Mouse (Mus musculus) olfactory bulb, adult 2 months (tissue): ENCODE results near the gene H2al1j. TPM values are rescaled to one million over a fixed set of nuclear protein-coding genes. Genes with fewer than 3 reads are reported as not detected.

Source experiments
- H3K27ac ChIP-seq: fragments of 200-500 bp; 2 replicates; pipeline ENCODE4 v1.5.1; 2012; ENCODE audit warnings: low read depth, low read length; ENCODE audit not compliant: insufficient read depth
- H3K4me1 ChIP-seq: fragments of 200-500 bp; 2 replicates; pipeline ENCODE4 v1.6.1; 2012; ENCODE audit warnings: low read length; ENCODE audit not compliant: control insufficient read depth, insufficient read depth
- H3K4me3 ChIP-seq: fragments of 200-500 bp; 2 replicates; pipeline ENCODE4 v1.5.1; 2012; ENCODE audit warnings: mild to moderate bottlenecking, low read depth, low read length, moderate library complexity; ENCODE audit not compliant: insufficient read depth
- CTCF ChIP-seq: fragments of 200-500 bp; IDR thresholded peaks from 2 replicates; pipeline ENCODE4 v1.5.1; 2012; ENCODE audit warnings: low read depth, mild to moderate bottlenecking, low read length, moderate library complexity; ENCODE audit not compliant: insufficient read depth
- POLR2A ChIP-seq: fragments of 200-500 bp; IDR thresholded peaks from 2 replicates; pipeline ENCODE4 v1.6.1; 2012; ENCODE audit warnings: mild to moderate bottlenecking, low read depth, low read length, moderate library complexity; ENCODE audit not compliant: insufficient read depth
- WGBS: fragments of 180-500 bp; shearing (Covaris S2); methylation state at CpG from one replicate; pipeline ENCODE4 v1.1.7; 2018; 5-methylcytosine and 5-hydroxymethylcytosine counted together
- polyA plus RNA-seq: library from polyadenylated mRNA; stranded (reverse); fragments of >200 nt; gene quantifications from 2 replicates; pipeline ENCODE4 v1.2.4, GENCODE M21; 2012; ENCODE audit warnings: low replicate concordance; ENCODE audit not compliant: missing spikeins, insufficient read depth, insufficient read length

The H2al1j gene
- polyA plus RNA-seq, 1 experiment: not detected

- no peak overlapping the region for H3K4me3 ChIP-seq
- no peak for TF ChIP-seq POLR2A
- TF ChIP-seq CTCF: no peak
- no peak overlapping the region for H3K27ac ChIP-seq
- no peaks in the 10 kb centered on the region; the same call in 1 of the 2 replicates for H3K4me1 ChIP-seq
- 65% methylated on average over 9 of the region's 9 CpGs for WGBS
These were observed 18.1 kb downstream of the H2al1j start for GRCm38 (mm10) chrX:11345762-11346161.

DNA sequence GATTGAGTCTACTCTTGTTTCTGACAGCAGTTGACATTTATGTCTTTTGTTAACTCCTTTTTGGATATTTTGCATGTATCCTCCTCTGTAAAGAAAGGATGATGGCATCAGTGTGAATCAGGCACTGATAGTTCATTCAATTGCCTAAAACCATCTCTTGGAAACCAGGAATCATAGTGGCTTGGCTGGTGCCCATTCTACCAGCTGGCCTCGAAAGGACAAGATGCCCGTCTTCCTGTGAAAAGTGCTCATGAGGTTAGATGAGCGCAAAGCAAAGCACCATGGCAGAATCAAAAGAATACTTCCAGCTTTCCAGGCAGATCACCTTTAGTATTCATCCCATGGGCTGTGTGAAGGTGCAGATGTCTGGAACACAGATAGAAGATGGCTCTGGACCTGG lies 19.1 kb downstream of the H2al1j start:
- H3K4me1 ChIP-seq: no peaks in the 10 kb centered on the region; the same call in 1 of the 2 replicates
- no peak overlapping the region for H3K4me3 ChIP-seq
- no peak for TF ChIP-seq POLR2A
- no peak for TF ChIP-seq CTCF
- 83% methylated on average over 3 of the region's 3 CpGs for WGBS
- no peak overlapping the region for H3K27ac ChIP-seq

GRCm38 (mm10) chrX:11360823-11361222 lies 33.2 kb downstream of the H2al1j start:
- H3K4me3 ChIP-seq: no peak overlapping the region
- 93% methylated on average over 6 of the region's 6 CpGs for WGBS
- no peak overlapping the region for H3K27ac ChIP-seq
- no peaks in the 10 kb centered on the region for H3K4me1 ChIP-seq
- TF ChIP-seq CTCF: no peak
- TF ChIP-seq POLR2A: no peak

- TF ChIP-seq CTCF: no peak
- TF ChIP-seq POLR2A: no peak
- Histone ChIP-seq H3K27ac (no peak overlapping the region), H3K4me1 (no peaks in the 10 kb centered on the region), H3K4me3 (no peak overlapping the region)
- WGBS: 87% methylated on average over 2 of the region's 2 CpGs
These were observed 33.6 kb downstream of the H2al1j start for GRCm38 (mm10) chrX:11361261-11361660.

- no peak overlapping the region for H3K4me3 ChIP-seq
- H3K27ac ChIP-seq: no peak overlapping the region
- H3K4me1 ChIP-seq: no peaks in the 10 kb centered on the region
- 61% methylated on average over 6 of the region's 6 CpGs for WGBS
- TF ChIP-seq CTCF: no peak
- no peak for TF ChIP-seq POLR2A
These were observed 36.3 kb downstream of the H2al1j start for GRCm38 (mm10) chrX:11363890-11364289.

DNA sequence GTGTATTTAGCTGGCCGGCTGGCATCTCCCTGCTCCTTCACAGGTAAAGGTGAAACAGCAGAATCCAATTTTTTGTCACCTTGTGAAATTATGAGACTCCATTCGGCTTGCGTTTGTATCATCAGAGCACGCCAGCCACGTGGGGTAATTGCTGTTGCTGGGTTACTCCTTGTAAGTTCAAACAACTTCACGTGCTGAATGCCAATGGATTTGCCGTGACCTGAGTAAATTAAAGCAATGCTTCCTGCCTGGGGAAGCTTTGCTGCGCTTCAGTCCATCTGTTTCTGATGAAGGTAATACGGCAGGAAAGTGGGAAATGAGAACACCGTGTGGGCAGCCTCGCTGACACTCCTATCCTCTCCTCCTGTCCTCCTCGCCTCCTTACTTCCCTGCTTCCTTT lies 37.5 kb downstream of the H2al1j start:
- WGBS: 69% methylated on average over 12 of the region's 12 CpGs
- Histone ChIP-seq H3K4me1 (no peaks in the 10 kb centered on the region), H3K27ac (no peak overlapping the region), H3K4me3 (no peak overlapping the region)
- TF ChIP-seq CTCF: no peak

Other genes with a start within 250 kb of the H2al1j start
- not detected in 2 replicates for gene H2al1a, start 28.6 kb upstream of the H2al1j start, polyA plus RNA-seq
- gene H2al1b, start 25.4 kb upstream of the H2al1j start, polyA plus RNA-seq: not detected in 2 replicates
- gene H2al1c, start 22.2 kb upstream of the H2al1j start, polyA plus RNA-seq: not detected in 2 replicates
- not detected in 2 replicates for gene H2al1d, start 19.0 kb upstream of the H2al1j start, polyA plus RNA-seq
- gene H2al1e, start 15.9 kb upstream of the H2al1j start, polyA plus RNA-seq: not detected in 2 replicates
- not detected in 2 replicates for gene H2al1f, start 12.7 kb upstream of the H2al1j start, polyA plus RNA-seq
- gene H2al1g, start 9.6 kb upstream of the H2al1j start, polyA plus RNA-seq: not detected in 2 replicates
- not detected in 2 replicates for gene H2al1h, start 6.3 kb upstream of the H2al1j start, polyA plus RNA-seq
- not detected in 2 replicates for gene H2al1i, start 3.2 kb upstream of the H2al1j start, polyA plus RNA-seq